Mouse (Mus musculus) kidney, adult 2 months (tissue): ENCODE data around the gene Isoc2b. TPM values are rescaled to one million over a fixed set of nuclear protein-coding genes. Genes with fewer than 3 reads are reported as not detected.
"Not testable (repeated sequence)": the region's sequence is repeated elsewhere in the genome, so short reads cannot be mapped to it uniquely, and the experiment has no call there.

ENCODE experiments used
- DNase-seq: peaks from one replicate; pipeline ENCODE4 v3.0.0; 2021
- H3K27ac ChIP-seq: fragments of 200-500 bp; 2 replicates; pipeline ENCODE4 v1.5.1; 2012; ENCODE audit warnings: low read depth, low read length, control low read depth, inconsistent platforms; ENCODE audit not compliant: insufficient read depth
- H3K27me3 ChIP-seq: fragments of 200-500 bp; replicated peaks from 2 replicates; pipeline ENCODE4 v1.6.1; 2012; ENCODE audit warnings: mild to moderate bottlenecking, moderate library complexity, low read length, inconsistent platforms; ENCODE audit not compliant: control insufficient read depth, insufficient read depth
- H3K36me3 ChIP-seq: fragments of 200-500 bp; 2 replicates; pipeline ENCODE4 v1.6.1; 2012; ENCODE audit warnings: mild to moderate bottlenecking, moderate library complexity, low read length, inconsistent platforms; ENCODE audit not compliant: control insufficient read depth, insufficient read depth
- H3K4me1 ChIP-seq: fragments of 200-500 bp; 2 replicates; pipeline ENCODE4 v1.6.1; 2011; ENCODE audit warnings: low read length; ENCODE audit not compliant: control insufficient read depth, insufficient read depth
- H3K4me3 ChIP-seq: fragments of 200-500 bp; 2 replicates; pipeline ENCODE4 v1.5.1; 2011; ENCODE audit warnings: mild to moderate bottlenecking, low read depth, low read length, control low read depth; ENCODE audit not compliant: insufficient read depth
- CTCF ChIP-seq: fragments of 200-500 bp; conservative IDR thresholded peaks from 2 replicates; pipeline ENCODE4 v1.5.1; 2011; ENCODE audit warnings: low read depth, mild to moderate bottlenecking, control low read depth, low read length, moderate library complexity, mixed read lengths; ENCODE audit not compliant: insufficient read depth, insufficient read length
- POLR2A ChIP-seq: fragments of 200-500 bp; IDR thresholded peaks from one replicate; pipeline ENCODE4 v1.6.1; 2011; ENCODE audit warnings: low read depth, low read length, control low read depth
- WGBS: fragments of 180-500 bp; shearing (Covaris S2); methylation state at CpG from one replicate; pipeline ENCODE4 v1.1.7; 2018; 5-methylcytosine and 5-hydroxymethylcytosine counted together
- polyA plus RNA-seq: library from polyadenylated mRNA; depleted of rRNA; stranded (reverse); fragments of >200 nt; gene quantifications from 2 replicates; pipeline ENCODE4 v1.2.3, GENCODE M21; 2012

Isoc2b gene
- polyA plus RNA-seq, 1 experiment, result 41.1 TPM

- no peak for TF ChIP-seq POLR2A
- no peak for TF ChIP-seq CTCF
- 23% methylated on average over 18 of the region's 18 CpGs for WGBS
- Histone ChIP-seq H3K36me3 (no peaks in the 10 kb centered on the region; the same call in 1 of the 2 replicates), H3K4me3 (peak overlapping the region; percentile 33), H3K4me1 (0 out of 2 replicates have a peak, but pooled peaks cover 5% of the 10 kb centered on the region), H3K27ac (no peak overlapping the region), H3K27me3 (no peaks in the 10 kb centered on the region)
- DNase-seq, result no peak
Observed at GRCm38 (mm10) chr7:4898851-4899648, 29.0 kb upstream of the Isoc2b start.

- no peak for DNase-seq
- no peaks in the 10 kb centered on the region; the same call in 1 of the 2 replicates for H3K36me3 ChIP-seq
- H3K4me3 ChIP-seq, result no peak overlapping the region
- 0 out of 2 replicates have a peak, but pooled peaks cover 2% of the 10 kb centered on the region for H3K4me1 ChIP-seq
- H3K27ac ChIP-seq, result no peak overlapping the region
- WGBS, result 48% methylated on average over 11 of the region's 11 CpGs
- H3K27me3 ChIP-seq, result no peaks in the 10 kb centered on the region
- TF ChIP-seq POLR2A (no peak), CTCF (no peak)
Observed at GRCm38 (mm10) chr7:4895186-4895585, 25.1 kb upstream of the Isoc2b start.

GRCm38 (mm10) chr7:4886680-4887079, 16.6 kb upstream of the Isoc2b start:
- H3K27me3 ChIP-seq, result no peaks in the 10 kb centered on the region
- peak; percentile 48 for DNase-seq
- TF ChIP-seq POLR2A, result no peak
- TF ChIP-seq CTCF, result no peak

GRCm38 (mm10) chr7:4879036-4879435, 9.0 kb upstream of the Isoc2b start:
- WGBS, result 50% methylated on average over 1 of the region's 1 CpGs
- not testable (repeated sequence) for H3K4me1 ChIP-seq, H3K27me3 ChIP-seq, H3K36me3 ChIP-seq, H3K27ac ChIP-seq, H3K4me3 ChIP-seq
- peak; percentile 66 for DNase-seq

More at GRCm38 (mm10) chr7:4886680-4887079, 16.6 kb upstream of the Isoc2b start:
- Histone ChIP-seq H3K36me3 (no peaks in the 10 kb centered on the region; the same call in 1 of the 2 replicates), H3K4me1 (no peaks in the 10 kb centered on the region), H3K27ac (no peak overlapping the region), H3K4me3 (no peak overlapping the region)
- WGBS, result 13% methylated on average over 4 of the region's 4 CpGs

- peak overlapping the region; percentile 66 for H3K4me3 ChIP-seq
- DNase-seq, result peak; percentile 63
- H3K4me1 ChIP-seq, result no peaks in the 10 kb centered on the region; the same call in 1 of the 2 replicates
- no peaks in the 10 kb centered on the region; the same call in 1 of the 2 replicates for H3K36me3 ChIP-seq
- TF ChIP-seq POLR2A (no peak), CTCF (peak; percentile 52)
- no peaks in the 10 kb centered on the region for H3K27me3 ChIP-seq
- no peak overlapping the region; the same call in 1 of the 2 replicates for H3K27ac ChIP-seq
Observed at GRCm38 (mm10) chr7:4878186-4878585, 8.1 kb upstream of the Isoc2b start.

GRCm38 (mm10) chr7:4877226-4877625, 7.2 kb upstream of the Isoc2b start:
- 10% methylated on average over 11 of the region's 11 CpGs for WGBS
- H3K4me1 ChIP-seq, result no peaks in the 10 kb centered on the region; the same call in 1 of the 2 replicates
- no peaks in the 10 kb centered on the region; the same call in 1 of the 2 replicates for H3K36me3 ChIP-seq
- peak overlapping the region; percentile 66 for H3K4me3 ChIP-seq
- H3K27me3 ChIP-seq, result no peaks in the 10 kb centered on the region
- no peak for DNase-seq
- no peak for TF ChIP-seq POLR2A
- no peak for TF ChIP-seq CTCF
- H3K27ac ChIP-seq, result peak overlapping the region; percentile 77

GRCm38 (mm10) chr7:4876753-4877221, 6.7 kb upstream of the Isoc2b start, which contains the start of gene Isoc2a:
Isoc2a (plus strand) TSS chr7:4877153.
- TF ChIP-seq CTCF (no peak), POLR2A (peak; percentile 98)
- peak; percentile 97 for DNase-seq
- H3K27me3 ChIP-seq, result no peaks in the 10 kb centered on the region
- no peaks in the 10 kb centered on the region; the same call in 1 of the 2 replicates for H3K4me1 ChIP-seq
- no peaks in the 10 kb centered on the region for H3K36me3 ChIP-seq
- peak within 1 kb of the TSS; percentile 66 for H3K4me3 ChIP-seq
- H3K27ac ChIP-seq, result peak within 1 kb of the TSS; percentile 77
- WGBS, result 1% methylated on average over 22 of the region's 22 CpGs
